In genomic region chr12:113013604-113014558, GRCm38 (mm10) we compare ENCODE assay signal across 8 mouse cellular contexts. TPM values are rescaled to one million over a fixed set of nuclear protein-coding genes. Genes with fewer than 3 reads are reported as not detected.
DNase-seq lines count a peak whose midpoint lies in the region; ATAC-seq lines count a peak whose summit lies in the region.

Pacs2 (plus strand) TSS chr12:113014508.

- H3K9ac ChIP-seq in embryonic facial prominence, embryonic 14.5 days (ENCODE audit: low read depth, low read length), result peak within 1 kb of the TSS; percentile 87

- H3K4me2 ChIP-seq in embryonic facial prominence, embryonic 14.5 days (ENCODE audit: low read depth, low read length), result peak within 1 kb of the TSS; percentile 79

- 5% methylated on average over 21 of the region's 85 CpGs for WGBS in embryonic facial prominence, embryonic 14.5 days

- H3K9me3 ChIP-seq in embryonic facial prominence, embryonic 14.5 days (ENCODE audit: control insufficient read depth, low read length), result no peaks in the 10 kb centered on the region

- no peaks in the 10 kb centered on the region for H3K27me3 ChIP-seq in embryonic facial prominence, embryonic 14.5 days (replicated peaks; ENCODE audit: control insufficient read depth, insufficient read depth, low read length)

- DNase-seq in 416B (ENCODE audit: low read depth) (peak; percentile 80), liver (peak; percentile 95)
- DNase-seq in adrenal gland, postnatal 4 days (ENCODE audit: low spot score in 2 of 2), result peak; percentile 84 to 89
- DNase-seq in embryonic facial prominence, embryonic 14.5 days (ENCODE audit: low spot score), result peak; percentile 95
- peak; percentile 88 for DNase-seq in heart, adult 8-10 months (ENCODE audit: low spot score)
- peak; percentile 93 for DNase-seq in kidney, adult 9 months
- peak; percentile 95 to 99 for DNase-seq in spleen, postnatal 4 days (ENCODE audit: low spot score in 2 of 2)

- H3K4me3 ChIP-seq in embryonic facial prominence, embryonic 14.5 days (ENCODE audit: low read depth, low read length), result peak within 1 kb of the TSS; percentile 96

- H3K27ac ChIP-seq in embryonic facial prominence, embryonic 14.5 days (replicated peaks; ENCODE audit: low read depth, low read length), result peak within 1 kb of the TSS; percentile 83

- H3K4me1 ChIP-seq in embryonic facial prominence, embryonic 14.5 days (ENCODE audit: control insufficient read depth, insufficient read depth, low read length), result peaks cover 25% of the 10 kb centered on the region

- no peaks in the 10 kb centered on the region for H3K36me3 ChIP-seq in embryonic facial prominence, embryonic 14.5 days (ENCODE audit: control insufficient read depth, insufficient read depth, low read length)

- ATAC-seq in embryonic facial prominence, embryonic 14.5 days (ENCODE audit: low read depth), result peak; percentile 92
- peak; percentile 59 for ATAC-seq in monocyte, adult 5-6 weeks (replicated peaks; ENCODE audit: insufficient number of reproducible peaks, low FRiP score, low TSS enrichment, poor library complexity, severe bottlenecking)

RNA-seq across cellular contexts. Expression of gene Pacs2, which starts in this region (rescaled TPM):
- total RNA-seq in adrenal gland, postnatal 4 days (2021), result 10 to 100 TPM; 46.0 to 50.4 TPM
- polyA plus RNA-seq in embryonic facial prominence, embryonic 14.5 days (2014; fragmentation: Nextera tagmentation; extraction: Ambion mirVana), result 17.9 and 18.7 TPM in 2 replicates
- total RNA-seq in heart, adult 8-10 months (2022), result 10 to 100 TPM; 30.4 to 38.2 (median 36.1) TPM
- 20.5 to 30.3 TPM (median 27.8 TPM) in 3 replicates for total RNA-seq in monocyte, adult 5-6 weeks (2017)

Comparison
In these comparisons a context has a peak if more than half of its experiments do, and no peak if none do; other contexts are left out.
1. Peak in every context shown above with its lines: DNase-seq, ATAC-seq, H3K4me3 ChIP-seq and H3K27ac ChIP-seq.